ENCODE assay signal across 7 mouse cellular contexts in genomic region chr17:44733544-44734310, GRCm38 (mm10). TPM values are rescaled to one million over a fixed set of nuclear protein-coding genes. Genes with fewer than 3 reads are reported as not detected.
DNase-seq lines count a peak whose midpoint lies in the region; ATAC-seq and TF ChIP-seq lines count a peak whose summit lies in the region.

No protein-coding gene starts in this region.

- peak overlapping the region; percentile 91 for H3K9ac ChIP-seq in embryonic facial prominence, embryonic 12.5 days
- no peak overlapping the region for H3K9ac ChIP-seq in hindbrain, embryonic 15.5 days
- H3K9ac ChIP-seq in midbrain, postnatal 0 days (replicated peaks; ENCODE audit: low read length, poor library complexity, severe bottlenecking): no peak overlapping the region

- peaks cover 5% of the 10 kb centered on the region for H3K4me1 ChIP-seq in lung, adult 2 months (ENCODE audit: control insufficient read depth, insufficient read depth, low read length)
- H3K4me1 ChIP-seq in embryonic facial prominence, embryonic 12.5 days: 0 out of 2 replicates have a peak, but pooled peaks cover 9% of the 10 kb centered on the region
- peaks cover 40% of the 10 kb centered on the region for H3K4me1 ChIP-seq in hindbrain, embryonic 15.5 days (replicated peaks)
- H3K4me1 ChIP-seq in midbrain, postnatal 0 days (ENCODE audit: insufficient read depth, low read length): peaks cover 12% of the 10 kb centered on the region

- peak overlapping the region; percentile 91 for H3K27ac ChIP-seq in embryonic facial prominence, embryonic 12.5 days
- H3K27ac ChIP-seq in hindbrain, embryonic 15.5 days (replicated peaks): no peak overlapping the region
- H3K27ac ChIP-seq in midbrain, postnatal 0 days (ENCODE audit: low read depth, low read length): no peak overlapping the region

- peak overlapping the region; percentile 33 for H3K4me3 ChIP-seq in lung, adult 2 months (replicated peaks; ENCODE audit: extremely low read depth, low read depth, low read length)
- H3K4me3 ChIP-seq in embryonic facial prominence, embryonic 12.5 days: peak overlapping the region; percentile 68
- H3K4me3 ChIP-seq in hindbrain, embryonic 15.5 days: peak overlapping the region; percentile 75
- H3K4me3 ChIP-seq in midbrain, postnatal 0 days (ENCODE audit: low read depth, low read length): peak overlapping the region; percentile 63; the same call in 1 of the 2 replicates

- H3K9me3 ChIP-seq in embryonic facial prominence, embryonic 12.5 days: no peaks in the 10 kb centered on the region
- no peaks in the 10 kb centered on the region for H3K9me3 ChIP-seq in hindbrain, embryonic 15.5 days
- no peaks in the 10 kb centered on the region for H3K9me3 ChIP-seq in midbrain, postnatal 0 days (ENCODE audit: low read length)

- DNase-seq in lung, adult 2 months: peak; percentile 13
- no peak for DNase-seq in lung, postnatal 10 days
- no peak for DNase-seq in midbrain, postnatal 0 days (ENCODE audit: low spot score)
- DNase-seq in cerebellum, adult 8-10 months: no peak
- DNase-seq in cerebellum, adult 9-10 months: no peak

- peak overlapping the region; percentile 76 for H3K4me2 ChIP-seq in embryonic facial prominence, embryonic 12.5 days (replicated peaks)
- H3K4me2 ChIP-seq in hindbrain, embryonic 15.5 days: peak overlapping the region; percentile 90
- H3K4me2 ChIP-seq in midbrain, postnatal 0 days (ENCODE audit: low read depth, low read length, poor library complexity, severe bottlenecking): peak overlapping the region; percentile 92

- no peak for ATAC-seq in embryonic facial prominence, embryonic 12.5 days (ENCODE audit: insufficient number of reproducible peaks, insufficient read depth, low FRiP score, low TSS enrichment)
- ATAC-seq in hindbrain, embryonic 15.5 days (ENCODE audit: low FRiP score, low read depth): no peak
- no peak for ATAC-seq in midbrain, postnatal 0 days (ENCODE audit: low FRiP score)

- no peak for TF ChIP-seq CTCF in lung, adult 2 months (IDR thresholded peaks at IDR 0.05; ENCODE audit: insufficient read depth, low read length)
- TF ChIP-seq CTCF in midbrain, postnatal 0 days (IDR thresholded peaks at IDR 0.05): no peak

- H3K36me3 ChIP-seq in embryonic facial prominence, embryonic 12.5 days: no peaks in the 10 kb centered on the region
- no peaks in the 10 kb centered on the region for H3K36me3 ChIP-seq in hindbrain, embryonic 15.5 days
- no peaks in the 10 kb centered on the region for H3K36me3 ChIP-seq in midbrain, postnatal 0 days (ENCODE audit: insufficient read depth, low read length)

- H3K27me3 ChIP-seq in embryonic facial prominence, embryonic 12.5 days: peaks cover 29% of the 10 kb centered on the region
- peaks cover 53% of the 10 kb centered on the region for H3K27me3 ChIP-seq in hindbrain, embryonic 15.5 days
- H3K27me3 ChIP-seq in midbrain, postnatal 0 days (ENCODE audit: insufficient read depth, low read length): peaks cover 39% of the 10 kb centered on the region

- WGBS in lung, adult 2 months: 18% methylated on average over 23 of the region's 23 CpGs
- WGBS in embryonic facial prominence, embryonic 12.5 days: 2% methylated on average over 23 of the region's 23 CpGs
- 4% methylated on average over 23 of the region's 23 CpGs for WGBS in hindbrain, embryonic 15.5 days
- 5% methylated on average over 23 of the region's 23 CpGs for WGBS in midbrain, postnatal 0 days

- TF ChIP-seq POLR2A in lung, adult 2 months (IDR thresholded peaks at IDR 0.05; ENCODE audit: borderline replicate concordance, extremely low read depth, low read depth, low read length): no peak

RNA-seq across cellular contexts. Expression of gene Supt3, which starts 43.2 kb away (rescaled TPM):
- 1.9 and 2.9 TPM in 2 replicates for polyA plus RNA-seq in lung, adult 2 months (2012; rRNA removed)
- 27.6 and 27.8 TPM in 2 replicates for polyA plus RNA-seq in embryonic facial prominence, embryonic 12.5 days (2016; fragmentation: Nextera tagmentation; extraction: Ambion mirVana)
- 21.2 and 24.1 TPM in 2 replicates for polyA plus RNA-seq in hindbrain, embryonic 15.5 days (2015; fragmentation: Nextera tagmentation; extraction: Ambion mirVana)
- 4.4 and 5.7 TPM in 2 replicates for total RNA-seq in midbrain, postnatal 0 days (2014; rRNA removed)
- 23.3 and 24.0 TPM in 2 replicates for polyA plus RNA-seq in midbrain, postnatal 0 days (2015; fragmentation: Nextera tagmentation; extraction: Ambion mirVana)
